Mouse (Mus musculus): Measurements from ENCODE around the gene Ddit4. TPM values are rescaled to one million over a fixed set of nuclear protein-coding genes. Genes with fewer than 3 reads are reported as not detected.
A peak's percentile ranks its signal among the peaks of the same experiment; 100 is the strongest.

The Ddit4 gene
- total RNA-seq, 2 experiments from 2014 or later: 0.17 TPM; not detected in 1

GRCm38 (mm10) chr10:59973400-59973799, 21.8 kb upstream of the Ddit4 start:
- ATAC-seq (replicated peaks; ENCODE audit: low FRiP score, poor library complexity, severe bottlenecking): no peak

DNA sequence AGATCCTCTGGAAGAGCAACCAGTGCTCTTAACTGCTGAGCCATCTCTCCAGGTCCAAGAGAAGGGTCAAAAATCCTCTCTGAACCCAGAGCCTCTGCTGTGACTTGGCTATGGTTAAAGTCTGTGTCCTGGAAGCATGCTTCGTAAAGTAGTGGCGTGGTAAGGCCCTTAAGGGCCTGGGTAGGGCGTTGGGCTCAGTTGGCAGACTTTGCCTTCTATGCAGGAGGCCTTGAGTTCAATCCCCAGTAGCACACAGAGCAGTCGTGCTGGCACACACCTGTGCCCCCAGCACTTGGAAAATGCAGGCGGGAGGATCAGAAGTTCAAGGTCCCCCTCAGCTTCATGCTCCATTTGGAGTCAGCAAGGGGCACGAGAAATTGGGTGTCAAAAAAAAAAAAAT, 21.4 kb upstream of the Ddit4 start:
- ATAC-seq (replicated peaks; ENCODE audit: low FRiP score, poor library complexity, severe bottlenecking): no peak

GRCm38 (mm10) chr10:59972534-59972933, 20.9 kb upstream of the Ddit4 start:
- no peak for ATAC-seq (replicated peaks; ENCODE audit: low FRiP score, poor library complexity, severe bottlenecking)

DNA sequence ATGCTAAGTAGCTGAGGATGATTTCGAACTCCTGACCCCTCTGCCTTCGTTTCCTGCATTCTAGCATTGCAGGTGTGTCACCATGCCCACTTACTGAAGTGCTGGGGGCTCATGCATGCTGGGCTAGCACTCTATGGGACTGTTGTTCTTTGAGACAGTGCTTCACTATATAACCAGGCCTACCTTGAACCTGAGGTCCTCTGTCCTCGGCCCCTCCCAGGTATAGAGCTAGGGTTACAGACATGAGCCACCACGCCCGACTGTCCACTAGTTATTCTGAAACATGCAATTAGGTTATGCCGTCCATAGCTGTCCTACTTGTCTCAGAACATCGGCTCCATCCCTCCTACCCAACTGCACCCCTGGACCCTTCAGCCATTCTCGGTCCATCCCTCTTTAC, 20.2 kb upstream of the Ddit4 start:
- ATAC-seq (replicated peaks; ENCODE audit: low FRiP score, poor library complexity, severe bottlenecking): no peak

- ATAC-seq (replicated peaks; ENCODE audit: low FRiP score, poor library complexity, severe bottlenecking): no peak
Measured at GRCm38 (mm10) chr10:59970450-59971062, 18.9 kb upstream of the Ddit4 start.

DNA sequence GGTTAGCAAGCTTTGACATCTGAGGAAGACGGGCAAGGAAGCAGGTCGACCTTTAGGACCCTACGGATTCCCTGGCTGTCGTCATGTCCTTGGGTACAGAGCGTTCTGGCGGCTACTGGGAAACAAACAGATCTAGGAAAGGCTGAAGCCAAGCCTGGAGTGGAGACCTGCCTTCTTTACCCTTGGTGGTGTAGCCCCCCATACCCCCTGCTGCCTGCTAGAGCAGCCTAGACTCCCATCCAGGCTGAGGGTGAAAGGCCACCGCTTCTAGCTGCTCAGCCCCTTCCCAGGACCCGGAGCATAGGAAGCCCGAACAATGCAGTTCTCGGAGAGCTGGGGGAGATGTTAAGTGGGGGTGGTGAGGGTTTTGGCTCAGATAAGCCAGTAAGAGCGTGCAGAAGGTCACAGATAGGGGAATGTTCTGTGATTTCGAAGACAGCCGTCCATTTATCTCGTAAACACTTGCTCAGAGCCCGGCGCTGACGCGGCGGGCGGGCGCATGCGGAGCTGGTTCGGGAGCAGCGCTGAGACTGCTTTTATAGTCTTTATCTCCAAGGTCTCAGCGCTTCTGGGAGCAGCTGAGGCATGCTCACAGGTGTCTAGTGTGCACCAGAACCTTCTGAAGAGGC, 18.3 kb upstream of the Ddit4 start:
- 0 out of 2 replicates have a peak, but pooled peaks have one; percentile 28 for ATAC-seq (replicated peaks; ENCODE audit: low FRiP score, poor library complexity, severe bottlenecking)

GRCm38 (mm10) chr10:59967309-59967942, 15.8 kb upstream of the Ddit4 start:
- ATAC-seq (replicated peaks; ENCODE audit: low FRiP score, poor library complexity, severe bottlenecking): no peak

DNA sequence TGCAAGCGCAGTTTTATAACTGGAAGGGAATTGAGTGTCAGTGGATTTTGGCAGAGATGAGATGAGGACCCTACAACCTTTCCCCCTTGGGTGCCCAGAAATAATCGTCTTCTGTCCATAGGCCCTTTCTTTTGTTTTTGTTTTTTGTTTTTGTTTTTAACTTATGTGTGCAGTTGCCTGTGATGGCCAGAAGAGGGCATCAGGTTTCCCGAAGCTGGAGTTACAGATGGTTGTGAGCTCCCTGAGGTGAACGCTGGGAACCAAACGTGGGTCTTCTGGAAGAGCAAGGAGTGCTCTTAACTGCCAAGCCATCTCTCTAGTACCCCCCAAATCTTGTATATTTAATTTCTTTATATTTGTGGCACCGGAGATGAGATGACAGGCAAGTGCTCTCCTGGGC, 15.1 kb upstream of the Ddit4 start:
- ATAC-seq (replicated peaks; ENCODE audit: low FRiP score, poor library complexity, severe bottlenecking): no peak

DNA sequence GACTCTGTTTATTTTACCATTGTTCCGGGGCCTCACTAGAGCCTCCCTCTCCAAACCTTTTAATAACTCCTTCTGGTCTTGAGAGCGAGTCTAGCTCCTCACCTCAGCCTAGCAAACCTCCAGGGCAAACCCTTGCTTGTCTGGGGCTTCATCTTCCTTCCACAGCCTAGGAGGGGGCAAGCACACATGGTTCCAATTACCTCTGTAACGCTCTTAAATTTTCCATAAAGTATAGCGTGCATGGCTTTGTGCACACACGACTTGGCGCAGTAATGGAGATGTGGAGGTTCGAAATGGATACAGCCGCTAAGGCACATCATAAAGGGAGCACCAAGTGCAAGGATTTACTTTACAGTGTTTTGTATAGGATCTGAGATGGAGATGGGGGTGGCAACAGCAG, 14.2 kb upstream of the Ddit4 start:
- no peak for ATAC-seq (replicated peaks; ENCODE audit: low FRiP score, poor library complexity, severe bottlenecking)

GRCm38 (mm10) chr10:59965362-59965695, 13.7 kb upstream of the Ddit4 start:
- ATAC-seq (replicated peaks; ENCODE audit: low FRiP score, poor library complexity, severe bottlenecking): no peak

GRCm38 (mm10) chr10:59964504-59965361, 13.1 kb upstream of the Ddit4 start:
- ATAC-seq (replicated peaks; ENCODE audit: low FRiP score, poor library complexity, severe bottlenecking): no peak

DNA sequence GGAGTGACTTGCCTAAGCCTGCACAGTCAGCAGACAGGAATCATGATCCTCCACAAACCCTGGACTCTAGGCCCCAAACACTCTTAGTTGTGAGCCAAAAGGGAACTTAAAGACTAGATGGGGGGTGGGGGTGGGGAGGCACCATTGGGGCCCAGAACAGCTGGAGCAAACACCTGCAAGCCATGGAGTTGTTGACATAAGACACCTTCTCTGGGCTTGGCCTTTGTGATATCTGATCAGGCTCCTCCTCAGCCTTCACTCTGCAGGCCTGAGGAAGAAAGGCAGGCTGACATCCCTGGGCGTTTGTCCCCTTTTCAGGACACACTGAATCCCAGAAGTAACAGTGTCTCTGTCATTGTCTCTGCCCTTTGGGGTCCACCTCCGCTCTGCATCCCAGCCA, 12.0 kb upstream of the Ddit4 start:
- no peak for ATAC-seq (replicated peaks; ENCODE audit: low FRiP score, poor library complexity, severe bottlenecking)

GRCm38 (mm10) chr10:59959517-59959916, 7.9 kb upstream of the Ddit4 start:
- ATAC-seq (replicated peaks; ENCODE audit: low FRiP score, poor library complexity, severe bottlenecking): no peak

DNA sequence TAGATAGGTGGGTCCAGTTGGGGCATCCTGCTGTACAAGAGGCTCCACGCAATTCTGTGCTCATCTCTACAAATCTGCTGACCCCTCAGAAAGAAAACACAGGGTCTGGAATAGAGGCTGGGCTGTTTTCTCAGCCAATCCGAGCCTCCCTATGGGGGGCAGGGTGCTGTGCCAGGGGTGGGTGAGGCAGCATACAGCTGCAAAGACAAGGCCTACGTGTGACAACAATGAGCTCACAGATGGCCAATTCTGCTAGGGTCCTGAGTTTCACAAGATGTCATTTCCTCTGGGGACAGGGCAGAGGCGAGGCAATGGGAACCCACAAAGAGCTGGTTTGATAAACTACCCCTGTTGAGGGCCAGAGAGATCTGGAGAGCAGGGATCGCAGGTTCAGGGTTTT, 6.8 kb upstream of the Ddit4 start:
- peak; percentile 31; the same call in 1 of the 2 replicates for ATAC-seq (replicated peaks; ENCODE audit: low FRiP score, poor library complexity, severe bottlenecking)

- 0 out of 2 replicates have a peak, but pooled peaks have one; percentile 12 for ATAC-seq (replicated peaks; ENCODE audit: low FRiP score, poor library complexity, severe bottlenecking)
Measured at GRCm38 (mm10) chr10:59957171-59958149, 5.8 kb upstream of the Ddit4 start.

DNA sequence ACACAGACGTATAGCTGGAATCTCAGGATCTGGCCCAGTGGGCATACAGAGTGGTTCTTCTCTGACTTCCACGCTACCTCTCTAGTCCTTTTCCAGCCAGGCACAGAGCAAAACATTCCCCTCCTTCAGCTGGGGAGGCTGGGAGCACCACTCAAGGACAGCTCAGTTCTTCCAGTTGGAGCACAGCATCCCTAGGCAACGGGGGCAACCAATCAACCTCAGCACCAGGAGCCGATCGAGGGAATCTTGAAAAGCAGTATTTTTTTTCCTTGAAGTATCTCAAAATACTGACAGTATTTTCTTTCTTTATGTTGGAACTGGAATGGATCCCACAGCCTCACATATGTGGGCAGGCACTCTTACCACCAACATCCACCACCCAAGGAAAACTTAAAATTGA, 5.0 kb upstream of the Ddit4 start:
- no peak for ATAC-seq (replicated peaks; ENCODE audit: low FRiP score, poor library complexity, severe bottlenecking)

DNA sequence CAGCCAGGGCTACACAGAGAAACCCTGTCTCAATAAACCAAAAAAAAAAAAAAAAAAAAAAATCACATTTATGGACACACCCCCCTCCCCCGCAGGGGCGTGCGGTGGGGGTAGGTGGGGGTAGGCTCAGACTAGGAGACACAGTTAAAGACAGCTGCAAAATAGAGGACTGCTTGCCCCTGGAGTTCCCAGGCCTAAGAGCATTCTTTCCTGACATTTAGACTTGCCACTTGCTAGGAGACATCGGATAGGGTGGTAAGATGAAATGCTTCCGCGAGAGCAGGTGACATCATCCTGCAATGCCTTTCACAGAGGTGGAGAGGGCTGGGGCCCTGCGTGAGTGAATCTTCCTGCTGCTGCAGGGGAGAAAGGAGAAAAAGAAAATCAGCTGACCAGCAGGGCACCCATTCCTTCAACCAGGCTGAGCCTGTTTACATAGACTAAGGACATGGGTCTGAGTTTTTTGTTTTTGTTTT, 2.0 kb upstream of the Ddit4 start:
- no peak for ATAC-seq (replicated peaks; ENCODE audit: low FRiP score, poor library complexity, severe bottlenecking)

- ATAC-seq (replicated peaks; ENCODE audit: low FRiP score, poor library complexity, severe bottlenecking): no peak
Measured at GRCm38 (mm10) chr10:59952781-59953563, 1.3 kb upstream of the Ddit4 start.
